ENCODE assay signal across 11 mouse cellular contexts in the genomic region with DNA sequence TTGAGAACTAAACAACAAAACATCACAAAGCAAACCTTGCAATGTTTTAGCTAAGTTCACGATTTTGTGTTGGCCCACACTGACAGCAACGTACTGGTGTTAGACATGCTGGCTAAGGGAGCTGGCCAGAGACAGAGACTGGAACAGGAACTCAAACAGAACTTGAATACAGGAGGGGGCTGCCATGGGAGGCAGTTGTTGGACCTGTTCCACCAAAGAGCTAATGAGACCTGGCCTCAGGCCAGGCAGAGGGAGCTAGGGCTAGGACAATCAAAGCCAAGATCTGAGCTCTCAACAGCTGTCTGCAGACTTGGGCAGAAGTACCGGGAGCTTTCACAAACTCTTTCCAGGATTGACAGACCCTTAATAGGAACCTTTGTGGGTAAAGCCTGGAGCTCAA. TPM values are rescaled to one million over a fixed set of nuclear protein-coding genes. Genes with fewer than 3 reads are reported as not detected.
DNase-seq lines count a peak whose midpoint lies in the region; ATAC-seq and TF ChIP-seq lines count a peak whose summit lies in the region.
"Had no signal": no experiment of that assay in that cellular context is flagged by ENCODE, and none has a peak within 500 bp of the region (broad histone marks: within the 10 kb centered on the region; RNA-seq: fewer than 3 reads in every experiment).

No protein-coding gene starts in this region.

- no peak overlapping the region for H3K4me3 ChIP-seq in kidney, embryonic 14.5 days (ENCODE audit: low read length)
- H3K4me3 ChIP-seq in stomach, embryonic 14.5 days (ENCODE audit: low read depth, low read length): no peak overlapping the region
- no peak overlapping the region for H3K4me3 ChIP-seq in stomach, postnatal 0 days (ENCODE audit: low read depth, low read length)
- no peak overlapping the region for H3K4me3 ChIP-seq in forebrain, postnatal 0 days (ENCODE audit: low read depth, low read length)
- H3K4me3 ChIP-seq: limb, embryonic 15.5 days had no signal

- DNase-seq in kidney, adult 18-20 months: peak; percentile 48
- no peak for DNase-seq in stomach, postnatal 0 days (ENCODE audit: low spot score)
- peak; percentile 84 for DNase-seq in forebrain, postnatal 0 days
- DNase-seq in embryo, embryonic 9.5 days (ENCODE audit: extremely low spot score): no peak
- DNase-seq in adrenal gland, adult (ENCODE audit: inconsistent age in 2 of 2, low spot score in 1 of 2): no peak
- DNase-seq: adrenal gland, postnatal 14 days; gastrocnemius, postnatal 10 days had no signal

- no peak overlapping the region for H3K9ac ChIP-seq in kidney, embryonic 14.5 days (ENCODE audit: low read depth, low read length)
- H3K9ac ChIP-seq in stomach, embryonic 14.5 days (replicated peaks; ENCODE audit: low read depth, low read length): no peak overlapping the region
- no peak overlapping the region for H3K9ac ChIP-seq in stomach, postnatal 0 days (ENCODE audit: low read length)
- H3K9ac ChIP-seq in forebrain, postnatal 0 days: no peak overlapping the region
- H3K9ac ChIP-seq: limb, embryonic 15.5 days had no signal

- H3K9me3 ChIP-seq in kidney, embryonic 14.5 days (ENCODE audit: control insufficient read depth, low read length): no peaks in the 10 kb centered on the region
- no peaks in the 10 kb centered on the region for H3K9me3 ChIP-seq in stomach, embryonic 14.5 days (ENCODE audit: control insufficient read depth, low read depth, low read length)
- no peaks in the 10 kb centered on the region for H3K9me3 ChIP-seq in stomach, postnatal 0 days (ENCODE audit: control insufficient read depth, low read length)
- no peaks in the 10 kb centered on the region for H3K9me3 ChIP-seq in forebrain, postnatal 0 days (ENCODE audit: low read length)
- H3K9me3 ChIP-seq: limb, embryonic 15.5 days had no signal

- no peak for TF ChIP-seq CTCF in stomach, postnatal 0 days (IDR thresholded peaks at IDR 0.05; ENCODE audit: low read depth)
- no peak for TF ChIP-seq CTCF in forebrain, postnatal 0 days (IDR thresholded peaks at IDR 0.05; ENCODE audit: low read depth)

- no peak overlapping the region for H3K4me2 ChIP-seq in kidney, embryonic 14.5 days (replicated peaks; ENCODE audit: low read depth, low read length)
- H3K4me2 ChIP-seq in stomach, embryonic 14.5 days (replicated peaks; ENCODE audit: low read depth, low read length): no peak overlapping the region
- H3K4me2 ChIP-seq in stomach, postnatal 0 days (replicated peaks; ENCODE audit: low read depth): no peak overlapping the region
- no peak overlapping the region for H3K4me2 ChIP-seq in forebrain, postnatal 0 days (ENCODE audit: low read depth)
- H3K4me2 ChIP-seq: limb, embryonic 15.5 days had no signal

- TF ChIP-seq EP300 in stomach, postnatal 0 days (optimal IDR thresholded peaks at IDR 0.05): no peak

- 61% methylated on average over 3 of the region's 3 CpGs for WGBS in kidney, embryonic 14.5 days
- WGBS in stomach, embryonic 14.5 days: 24% methylated on average over 3 of the region's 3 CpGs
- 18% methylated on average over 3 of the region's 3 CpGs for WGBS in stomach, postnatal 0 days
- 20% methylated on average over 3 of the region's 3 CpGs for WGBS in forebrain, postnatal 0 days

- peaks cover 16% of the 10 kb centered on the region for H3K4me1 ChIP-seq in kidney, embryonic 14.5 days (ENCODE audit: control insufficient read depth, insufficient read depth, low read length)
- H3K4me1 ChIP-seq in stomach, embryonic 14.5 days (ENCODE audit: control insufficient read depth, insufficient read depth, low read length): 0 out of 2 replicates have a peak, but pooled peaks cover 20% of the 10 kb centered on the region
- H3K4me1 ChIP-seq in stomach, postnatal 0 days (replicated peaks; ENCODE audit: control insufficient read depth, insufficient read depth): 0 out of 2 replicates have a peak, but pooled peaks cover 2% of the 10 kb centered on the region
- peaks cover 5% of the 10 kb centered on the region for H3K4me1 ChIP-seq in forebrain, postnatal 0 days (ENCODE audit: insufficient read depth)

- H3K27ac ChIP-seq in kidney, embryonic 14.5 days (ENCODE audit: low read depth, low read length): no peak overlapping the region
- no peak overlapping the region for H3K27ac ChIP-seq in stomach, embryonic 14.5 days (ENCODE audit: low read length)
- H3K27ac ChIP-seq in stomach, postnatal 0 days (replicated peaks): no peak overlapping the region
- no peak overlapping the region for H3K27ac ChIP-seq in forebrain, postnatal 0 days (ENCODE audit: low read depth, low read length)
- H3K27ac ChIP-seq: limb, embryonic 15.5 days had no signal

- ATAC-seq in kidney, embryonic 14.5 days (ENCODE audit: low FRiP score, low TSS enrichment): no peak
- ATAC-seq in stomach, embryonic 14.5 days (ENCODE audit: insufficient number of reproducible peaks, insufficient read depth, low FRiP score, low read depth): peak; percentile 23; the same call in 1 of the 2 replicates
- ATAC-seq in stomach, postnatal 0 days (ENCODE audit: low FRiP score, low TSS enrichment): no peak
- ATAC-seq in forebrain, postnatal 0 days: peak; percentile 40
- no peak for ATAC-seq in monocyte, adult 5-6 weeks (replicated peaks; ENCODE audit: insufficient number of reproducible peaks, low FRiP score, low TSS enrichment, poor library complexity, severe bottlenecking)

- peaks cover 46% of the 10 kb centered on the region for H3K27me3 ChIP-seq in kidney, embryonic 14.5 days (ENCODE audit: control insufficient read depth, insufficient read depth, low read length)
- H3K27me3 ChIP-seq in stomach, embryonic 14.5 days (ENCODE audit: control insufficient read depth, insufficient read depth, low read length): peaks cover 31% of the 10 kb centered on the region
- H3K27me3 ChIP-seq in stomach, postnatal 0 days (ENCODE audit: control insufficient read depth, insufficient read depth, low read length): peaks cover 7% of the 10 kb centered on the region; the same call in 1 of the 2 replicates
- H3K27me3 ChIP-seq in forebrain, postnatal 0 days (ENCODE audit: insufficient read depth, low read length): peaks cover 7% of the 10 kb centered on the region; the same call in 1 of the 2 replicates

- no peaks in the 10 kb centered on the region for H3K36me3 ChIP-seq in kidney, embryonic 14.5 days (ENCODE audit: control insufficient read depth, insufficient read depth, low read length)
- H3K36me3 ChIP-seq in stomach, embryonic 14.5 days (ENCODE audit: control insufficient read depth, insufficient read depth, low read length): no peaks in the 10 kb centered on the region
- no peaks in the 10 kb centered on the region for H3K36me3 ChIP-seq in stomach, postnatal 0 days (ENCODE audit: control insufficient read depth, insufficient read depth, low read length)
- H3K36me3 ChIP-seq in forebrain, postnatal 0 days (ENCODE audit: insufficient read depth): peaks cover 14% of the 10 kb centered on the region
- H3K36me3 ChIP-seq: limb, embryonic 15.5 days had no signal

RNA-seq across cellular contexts. Expression of gene Srcin1, which starts 35.4 kb away (rescaled TPM):
- polyA plus RNA-seq in kidney, embryonic 14.5 days (2014; fragmentation: Nextera tagmentation; extraction: Ambion mirVana): 0.97 and 1.1 TPM in 2 replicates
- 0.49 and 0.64 TPM in 2 replicates for polyA plus RNA-seq in stomach, embryonic 14.5 days (2014; fragmentation: Nextera tagmentation; extraction: Ambion mirVana)
- polyA plus RNA-seq in stomach, postnatal 0 days (2015; fragmentation: Nextera tagmentation; extraction: Ambion mirVana): 0.49 and 0.50 TPM in 2 replicates
- 50.1 and 70.7 TPM in 2 replicates for total RNA-seq in forebrain, postnatal 0 days (2014; rRNA removed)
- polyA plus RNA-seq in forebrain, postnatal 0 days (2015; fragmentation: Nextera tagmentation; extraction: Ambion mirVana): 8.9 and 12.0 TPM in 2 replicates
- total RNA-seq in monocyte, adult 5-6 weeks (2017): 0.10 to 0.58 TPM (median 0.21 TPM) in 3 replicates

RNA-seq across cellular contexts. Expression of gene 4933428G20Rik, which starts 40.5 kb away (rescaled TPM):
- polyA plus RNA-seq in kidney, embryonic 14.5 days (2014; fragmentation: Nextera tagmentation; extraction: Ambion mirVana): 0.15 and 0.69 TPM in 2 replicates
- 0.35 TPM in 1 of 2 replicates, not detected in the other for polyA plus RNA-seq in stomach, embryonic 14.5 days (2014; fragmentation: Nextera tagmentation; extraction: Ambion mirVana)
- 0.16 and 0.25 TPM in 2 replicates for polyA plus RNA-seq in stomach, postnatal 0 days (2015; fragmentation: Nextera tagmentation; extraction: Ambion mirVana)
- 0.38 TPM in 1 of 2 replicates, not detected in the other for total RNA-seq in forebrain, postnatal 0 days (2014; rRNA removed)
- 0.25 TPM in 1 of 2 replicates, not detected in the other for polyA plus RNA-seq in forebrain, postnatal 0 days (2015; fragmentation: Nextera tagmentation; extraction: Ambion mirVana)
- not detected in 3 replicates for total RNA-seq in monocyte, adult 5-6 weeks (2017)
- total RNA-seq: adrenal gland, postnatal 14 days; gastrocnemius, postnatal 10 days had no signal

Comparison
In these comparisons a context has a peak if more than half of its experiments do, and no peak if none do; other contexts are left out.
1. ATAC-seq: peak in stomach, embryonic 14.5 days (single experiment) and forebrain, postnatal 0 days (single experiment); none in kidney, embryonic 14.5 days (single experiment), stomach, postnatal 0 days (single experiment) and monocyte, adult 5-6 weeks (single experiment).
2. DNase-seq: peak in kidney, adult 18-20 months (single experiment) and forebrain, postnatal 0 days (single experiment); none in stomach, postnatal 0 days (single experiment), embryo, embryonic 9.5 days (single experiment) and adrenal gland, adult (0 of 2).